Mouse (Mus musculus) neural tube, embryonic 12.5 days (tissue): ENCODE measurements around the gene Rps19bp1. TPM values are rescaled to one million over a fixed set of nuclear protein-coding genes. Genes with fewer than 3 reads are reported as not detected.

ENCODE experiments used
- ATAC-seq: fragments of 200-750 bp; cut with Nextera tagmentation; 2 replicates; pipeline ENCODE4 v1.8.0; 2017; ENCODE audit warnings: low read depth, mild to moderate bottlenecking, moderate TSS enrichment, moderate library complexity; ENCODE audit not compliant: low FRiP score
- H3K27ac ChIP-seq: fragments of 300-500 bp; sonication (generic); 2 replicates; pipeline ENCODE4 v1.5.1; 2016
- H3K27me3 ChIP-seq: fragments of 300-500 bp; sonication (generic); replicated peaks from 2 replicates; pipeline ENCODE4 v1.6.1; 2016; ENCODE audit warnings: mild to moderate bottlenecking
- H3K36me3 ChIP-seq: fragments of 300-500 bp; sonication (generic); 2 replicates; pipeline ENCODE4 v1.6.1; 2016; ENCODE audit warnings: mild to moderate bottlenecking
- H3K4me1 ChIP-seq: fragments of 300-500 bp; sonication (generic); 2 replicates; pipeline ENCODE4 v1.6.1; 2016
- H3K4me2 ChIP-seq: fragments of 300-500 bp; sonication (generic); replicated peaks from 2 replicates; pipeline ENCODE4 v1.6.1; 2016; ENCODE audit warnings: mild to moderate bottlenecking
- H3K4me3 ChIP-seq: fragments of 300-500 bp; sonication (generic); 2 replicates; pipeline ENCODE4 v1.5.1; 2016
- H3K9ac ChIP-seq: fragments of 300-500 bp; sonication (generic); 2 replicates; pipeline ENCODE4 v1.6.1; 2016; ENCODE audit warnings: mild to moderate bottlenecking
- H3K9me3 ChIP-seq: fragments of 300-500 bp; sonication (generic); 2 replicates; pipeline ENCODE4 v1.6.1; 2016; ENCODE audit warnings: mild to moderate bottlenecking
- WGBS: fragments of 180-500 bp; shearing (Covaris S2); methylation state at CpG from one replicate; pipeline ENCODE4 v1.1.7; 2016; 5-methylcytosine and 5-hydroxymethylcytosine counted together
- polyA plus RNA-seq: library from polyadenylated mRNA; unstranded; fragments of >200 nt; fragmentation: Nextera tagmentation; extraction: Ambion mirVana; gene quantifications from 2 replicates; pipeline ENCODE4 v1.2.1, GENCODE M21; 2016

Gene Rps19bp1
- polyA plus RNA-seq, result 63.9 and 65.0 TPM in 2 replicates

DNA sequence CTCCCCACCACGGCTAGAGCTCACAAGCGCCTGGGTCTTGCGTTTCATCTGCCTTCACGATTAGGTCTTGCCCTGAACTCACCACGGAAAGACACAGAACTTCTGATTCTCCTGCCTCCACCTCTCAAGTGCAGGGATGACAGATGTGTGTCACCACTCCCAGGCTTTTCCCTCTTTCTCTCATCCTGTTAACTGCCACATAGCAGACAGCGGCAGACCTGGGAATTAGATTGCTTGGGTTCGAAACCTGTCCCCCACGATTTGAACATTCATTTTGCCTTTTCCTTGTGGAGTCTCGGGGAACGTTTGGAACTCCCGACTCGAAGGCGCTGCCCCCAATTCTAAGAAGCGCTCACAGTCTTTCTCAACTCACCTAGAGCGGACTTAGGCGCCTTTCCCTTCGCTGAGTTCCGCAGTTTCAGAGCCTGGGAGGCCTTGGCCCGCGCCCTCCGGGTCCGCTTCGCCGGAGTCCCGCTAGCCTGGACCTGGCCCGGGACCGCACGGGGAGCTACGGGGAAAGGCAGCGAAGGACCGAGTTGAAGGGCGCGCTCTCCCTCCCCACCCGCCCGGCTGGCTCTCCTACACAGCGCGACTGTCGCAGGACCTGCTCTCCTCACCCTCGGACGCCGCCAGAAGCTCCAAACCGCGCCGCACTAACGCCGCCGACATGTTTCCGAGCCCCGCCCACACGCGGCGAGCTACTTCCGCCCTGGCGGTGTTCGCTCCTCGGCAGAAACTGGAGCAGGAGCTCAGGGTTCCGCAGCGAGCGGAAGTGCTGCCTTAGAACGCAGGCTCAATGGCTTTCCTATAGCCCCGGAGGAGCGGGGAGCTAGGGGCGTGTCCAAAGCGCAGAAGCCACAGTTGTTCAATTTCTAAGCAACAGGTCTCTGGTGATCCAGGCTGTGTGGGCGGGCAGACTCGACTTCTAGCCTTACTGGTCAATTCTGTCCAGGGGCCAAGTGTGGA lies at the start of gene Rps19bp1:
Gene Rps19bp1, minus strand, starts transcription at position 706 of the 966 bp plus-strand sequence.
- WGBS, result 2% methylated on average over 66 of the region's 66 CpGs
- Histone ChIP-seq H3K27me3 (no peaks in the 10 kb centered on the region), H3K4me2 (peak within 1 kb of the TSS; percentile 87), H3K4me1 (peaks cover 14% of the 10 kb centered on the region), H3K9ac (peak within 1 kb of the TSS; percentile 80), H3K9me3 (no peaks in the 10 kb centered on the region), H3K4me3 (peak within 1 kb of the TSS; percentile 85), H3K36me3 (peaks cover 14% of the 10 kb centered on the region), H3K27ac (no peak within 1 kb of the TSS)
- peak; percentile 82 for ATAC-seq

DNA sequence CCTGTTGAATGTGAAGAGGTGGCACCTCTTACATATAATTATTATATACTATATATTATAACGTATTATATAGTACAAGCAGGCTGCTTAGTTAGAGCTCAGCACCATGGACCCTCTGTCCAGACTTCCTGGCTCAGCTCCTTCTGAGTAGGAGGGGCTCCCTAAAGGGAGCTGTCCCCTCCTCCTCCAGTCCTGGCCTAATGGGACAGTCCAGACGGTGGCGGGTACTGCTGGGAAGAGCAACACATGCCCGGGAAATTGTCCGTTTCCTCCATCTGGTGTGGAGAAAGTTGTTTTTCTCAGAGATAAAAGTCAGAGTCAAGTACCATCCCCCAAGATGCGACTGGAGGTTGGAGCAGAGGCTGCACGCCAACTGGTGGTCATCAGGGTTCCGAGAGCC lies 42.0 kb upstream of the Rps19bp1 start:
- WGBS, result 60% methylated on average over 8 of the region's 8 CpGs
- Histone ChIP-seq H3K9me3 (no peaks in the 10 kb centered on the region), H3K4me2 (no peak overlapping the region), H3K4me3 (no peak overlapping the region), H3K36me3 (no peaks in the 10 kb centered on the region), H3K27ac (no peak overlapping the region), H3K27me3 (no peaks in the 10 kb centered on the region), H3K4me1 (no peaks in the 10 kb centered on the region), H3K9ac (no peak overlapping the region)
- no peak for ATAC-seq

DNA sequence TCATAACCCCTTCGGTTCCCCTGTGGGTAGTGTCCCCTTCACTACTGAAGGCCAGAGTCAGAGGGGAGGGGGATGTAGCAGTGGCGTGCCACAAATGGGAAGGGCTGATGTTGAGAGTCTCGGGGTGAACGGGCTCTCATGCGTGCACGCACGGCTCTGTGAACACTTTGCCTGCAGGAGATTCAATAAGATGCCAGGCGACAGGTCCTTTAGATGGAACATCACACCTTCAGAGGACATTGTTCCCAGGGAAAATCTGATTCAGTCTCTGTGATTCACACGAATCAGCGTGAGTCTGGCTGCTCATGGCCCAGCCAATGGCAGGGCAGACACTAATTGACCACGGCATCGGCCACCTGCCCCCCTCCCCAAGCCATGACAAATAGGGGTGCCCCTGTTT lies 40.1 kb upstream of the Rps19bp1 start:
- H3K4me1 ChIP-seq, result no peaks in the 10 kb centered on the region
- no peak for ATAC-seq
- no peak overlapping the region for H3K4me2 ChIP-seq
- H3K9ac ChIP-seq, result no peak overlapping the region
- no peaks in the 10 kb centered on the region for H3K36me3 ChIP-seq
- no peaks in the 10 kb centered on the region for H3K27me3 ChIP-seq
- no peaks in the 10 kb centered on the region for H3K9me3 ChIP-seq
- H3K4me3 ChIP-seq, result no peak overlapping the region
- 73% methylated on average over 12 of the region's 12 CpGs for WGBS
- no peak overlapping the region for H3K27ac ChIP-seq

DNA sequence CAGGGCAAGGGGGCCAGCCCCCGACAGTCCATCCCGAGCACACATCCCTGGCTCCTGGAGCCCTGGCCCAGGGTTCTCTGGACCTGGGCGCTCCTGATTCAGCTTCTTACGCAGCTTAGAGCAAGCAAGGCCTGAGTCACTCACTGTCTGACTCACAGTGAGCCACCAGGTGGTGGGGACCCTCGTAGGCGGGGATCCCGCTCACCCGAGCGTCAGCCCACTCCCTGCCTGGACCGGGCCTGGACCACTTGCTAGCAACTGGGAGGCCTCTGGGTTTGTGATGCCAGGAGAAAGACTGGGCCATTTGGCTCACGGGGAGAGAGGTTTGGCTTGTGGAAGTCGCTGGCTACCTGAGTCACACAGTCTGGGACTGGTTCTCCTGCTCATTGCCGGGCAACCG lies 39.7 kb upstream of the Rps19bp1 start:
- Histone ChIP-seq H3K4me3 (no peak overlapping the region), H3K36me3 (no peaks in the 10 kb centered on the region), H3K27me3 (no peaks in the 10 kb centered on the region), H3K4me2 (no peak overlapping the region), H3K27ac (no peak overlapping the region), H3K9me3 (no peaks in the 10 kb centered on the region), H3K9ac (no peak overlapping the region), H3K4me1 (no peaks in the 10 kb centered on the region)
- 74% methylated on average over 14 of the region's 14 CpGs for WGBS
- ATAC-seq, result no peak

DNA sequence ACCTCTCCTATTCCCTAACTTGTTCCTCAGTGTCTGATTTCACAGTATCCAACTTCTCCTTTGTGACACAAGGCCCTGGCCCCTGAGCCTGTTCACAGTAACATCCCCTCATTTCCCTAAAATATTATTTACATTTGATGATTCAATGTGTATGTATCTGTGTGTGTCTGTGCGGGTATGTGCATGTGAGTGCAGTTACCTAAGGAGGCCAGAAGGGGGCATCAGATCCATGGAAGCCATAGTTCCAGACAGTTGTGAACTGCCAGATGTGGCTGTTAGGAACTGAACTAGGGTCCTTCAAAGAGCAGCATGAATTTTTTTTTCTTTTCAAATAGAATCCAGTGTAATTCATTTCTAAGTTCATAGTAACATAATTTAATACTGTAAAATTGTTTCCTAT lies 33.0 kb upstream of the Rps19bp1 start:
- no peak overlapping the region for H3K4me2 ChIP-seq
- H3K4me3 ChIP-seq, result no peak overlapping the region
- no peak overlapping the region for H3K9ac ChIP-seq
- H3K4me1 ChIP-seq, result no peaks in the 10 kb centered on the region
- no peaks in the 10 kb centered on the region for H3K36me3 ChIP-seq
- no peak for ATAC-seq
- H3K27me3 ChIP-seq, result no peaks in the 10 kb centered on the region
- no peaks in the 10 kb centered on the region for H3K9me3 ChIP-seq
- 92% methylated on average over 1 of the region's 1 CpGs for WGBS
- H3K27ac ChIP-seq, result no peak overlapping the region

DNA sequence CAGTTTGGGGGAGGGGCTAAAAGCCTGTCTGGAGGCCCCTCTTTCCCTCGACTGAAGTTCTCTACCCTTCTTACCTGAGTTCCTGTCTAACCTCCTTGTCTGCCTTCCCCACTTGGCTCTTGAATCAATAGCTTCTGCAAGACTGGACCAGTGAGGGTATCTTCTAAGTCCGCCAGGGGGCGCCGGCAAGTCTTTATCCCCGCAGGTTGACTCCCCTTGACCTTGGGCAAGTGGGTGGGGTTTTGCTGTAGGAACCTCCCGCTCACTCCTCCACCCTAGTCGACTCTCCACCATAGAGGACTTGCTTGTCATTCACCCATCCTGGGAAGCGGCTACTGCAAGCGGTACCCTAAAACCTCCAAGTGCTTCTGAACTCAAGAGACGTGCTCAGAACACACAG lies 25.3 kb upstream of the Rps19bp1 start:
- H3K9me3 ChIP-seq, result no peaks in the 10 kb centered on the region
- H3K36me3 ChIP-seq, result no peaks in the 10 kb centered on the region
- H3K27ac ChIP-seq, result no peak overlapping the region
- no peak overlapping the region for H3K4me3 ChIP-seq
- no peak overlapping the region for H3K9ac ChIP-seq
- 8% methylated on average over 10 of the region's 10 CpGs for WGBS
- no peak overlapping the region for H3K4me2 ChIP-seq
- ATAC-seq, result no peak
- peaks cover 64% of the 10 kb centered on the region for H3K27me3 ChIP-seq
- H3K4me1 ChIP-seq, result peaks cover 8% of the 10 kb centered on the region; the same call in 1 of the 2 replicates

DNA sequence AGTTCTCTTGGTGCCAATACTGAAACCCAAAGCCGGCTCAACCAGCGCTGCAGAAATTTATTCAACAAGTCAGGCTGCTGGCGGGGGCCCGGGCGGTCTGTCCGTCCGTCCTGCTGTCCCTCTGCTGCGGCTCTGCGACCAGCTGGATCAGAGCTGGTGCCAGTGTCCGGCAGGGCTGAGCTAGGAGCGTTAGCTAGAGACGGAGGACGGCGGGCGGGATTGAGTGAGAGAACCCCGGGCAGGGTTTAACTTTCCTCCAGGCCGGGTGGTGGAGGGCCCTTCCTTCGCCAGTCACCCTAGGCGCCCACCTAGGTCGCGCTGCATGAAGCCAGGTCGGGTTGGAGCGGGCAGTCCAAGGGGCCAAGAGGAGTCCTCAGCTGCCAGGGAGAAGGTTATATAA lies 23.9 kb upstream of the Rps19bp1 start:
- Histone ChIP-seq H3K27ac (no peak overlapping the region), H3K9ac (peak overlapping the region; percentile 60), H3K4me2 (peak overlapping the region; percentile 86), H3K27me3 (peaks cover 71% of the 10 kb centered on the region), H3K4me1 (peaks cover 8% of the 10 kb centered on the region; the same call in 1 of the 2 replicates), H3K4me3 (peak overlapping the region; percentile 52), H3K36me3 (no peaks in the 10 kb centered on the region), H3K9me3 (no peaks in the 10 kb centered on the region)
- ATAC-seq, result no peak
- 2% methylated on average over 23 of the region's 23 CpGs for WGBS

DNA sequence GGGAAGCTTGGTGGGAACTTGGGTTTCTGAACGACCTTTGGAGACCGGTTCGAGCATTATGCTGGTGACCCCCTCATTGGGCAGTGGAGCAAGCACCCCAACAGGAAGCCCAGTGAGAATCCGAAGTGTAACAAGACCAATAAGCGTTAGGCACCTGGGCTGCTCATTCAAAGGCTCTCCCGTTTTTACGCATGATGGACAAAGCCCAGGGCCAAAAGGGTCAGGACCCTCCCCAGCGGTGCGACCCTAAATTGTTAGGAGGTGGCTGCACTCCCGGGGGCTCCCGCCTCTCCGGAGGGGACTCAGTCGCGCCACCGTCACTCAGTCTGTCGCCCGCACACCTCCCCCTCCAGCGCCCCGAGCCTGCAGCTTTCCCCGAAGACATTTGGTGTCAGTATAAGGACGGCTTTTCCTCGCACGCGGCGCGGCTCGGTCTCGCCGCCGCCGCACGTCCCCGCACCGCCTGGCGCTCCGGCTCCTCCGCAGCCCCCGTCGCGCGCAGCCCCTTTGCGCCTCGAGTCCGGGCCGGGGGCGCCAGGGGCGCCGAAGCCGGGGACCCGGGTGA lies 22.8 kb upstream of the Rps19bp1 start, which contains the start of gene Cacna1i:
Gene Cacna1i, plus strand, starts transcription at position 388 of the 565 bp plus-strand sequence.
- Histone ChIP-seq H3K27ac (no peak within 1 kb of the TSS), H3K4me2 (peak within 1 kb of the TSS; percentile 86), H3K9me3 (no peaks in the 10 kb centered on the region), H3K9ac (peak within 1 kb of the TSS; percentile 60), H3K4me1 (peaks cover 8% of the 10 kb centered on the region; the same call in 1 of the 2 replicates), H3K4me3 (peak within 1 kb of the TSS; percentile 52), H3K27me3 (peaks cover 74% of the 10 kb centered on the region), H3K36me3 (no peaks in the 10 kb centered on the region)
- no peak for ATAC-seq
- WGBS, result under 1% methylated on average over 50 of the region's 50 CpGs

DNA sequence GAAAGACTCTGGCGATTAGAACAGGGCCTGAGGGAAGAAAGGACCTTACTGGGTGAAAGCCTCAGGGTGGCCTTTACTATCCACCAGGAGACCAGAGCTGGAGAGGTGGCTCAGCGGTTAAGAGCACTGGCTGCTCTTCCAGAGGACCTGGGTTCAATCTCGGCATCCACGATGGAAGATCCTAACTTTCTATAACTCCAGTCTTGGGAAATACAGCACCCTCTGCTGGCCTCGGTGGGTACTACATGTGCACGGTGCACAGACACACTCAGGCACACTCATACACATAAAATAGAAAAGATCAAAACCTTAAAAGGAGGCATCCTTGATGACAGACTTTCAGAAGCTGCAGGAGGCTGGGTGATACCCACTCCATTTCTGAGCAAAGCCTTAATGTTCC lies 16.5 kb upstream of the Rps19bp1 start:
- H3K4me2 ChIP-seq, result no peak overlapping the region
- no peak overlapping the region for H3K27ac ChIP-seq
- no peak overlapping the region for H3K9ac ChIP-seq
- peaks cover 25% of the 10 kb centered on the region for H3K27me3 ChIP-seq
- H3K4me3 ChIP-seq, result no peak overlapping the region
- H3K9me3 ChIP-seq, result no peaks in the 10 kb centered on the region
- H3K4me1 ChIP-seq, result peaks cover 5% of the 10 kb centered on the region; the same call in 1 of the 2 replicates
- ATAC-seq, result no peak
- 24% methylated on average over 6 of the region's 6 CpGs for WGBS
- no peaks in the 10 kb centered on the region for H3K36me3 ChIP-seq

DNA sequence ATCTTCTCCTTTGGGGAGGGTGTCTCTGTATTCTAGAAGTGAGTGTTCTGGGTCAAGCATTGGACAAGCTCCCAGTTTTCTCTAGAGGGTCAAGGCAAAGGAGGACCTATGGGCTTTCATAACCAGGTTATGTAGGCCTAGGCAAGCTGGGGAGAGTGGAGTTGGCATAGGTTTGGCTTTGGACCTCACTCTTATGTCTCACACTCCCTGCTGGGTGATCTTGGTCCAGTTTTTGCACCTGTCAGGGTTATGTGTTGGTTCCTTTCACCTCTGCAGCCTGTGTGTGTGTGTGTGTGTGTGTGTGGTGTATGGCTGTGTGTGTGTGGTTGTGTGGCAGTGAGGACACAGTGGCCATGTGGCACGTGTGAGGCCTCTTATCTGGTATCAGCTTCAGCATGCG lies 14.9 kb upstream of the Rps19bp1 start:
- H3K9me3 ChIP-seq, result no peaks in the 10 kb centered on the region
- peaks cover 5% of the 10 kb centered on the region; the same call in 1 of the 2 replicates for H3K4me1 ChIP-seq
- H3K4me3 ChIP-seq, result no peak overlapping the region
- H3K4me2 ChIP-seq, result no peak overlapping the region
- H3K27ac ChIP-seq, result no peak overlapping the region
- H3K36me3 ChIP-seq, result no peaks in the 10 kb centered on the region
- no peak for ATAC-seq
- no peak overlapping the region for H3K9ac ChIP-seq
- WGBS, result 83% methylated on average over 2 of the region's 2 CpGs
- H3K27me3 ChIP-seq, result peaks cover 9% of the 10 kb centered on the region

DNA sequence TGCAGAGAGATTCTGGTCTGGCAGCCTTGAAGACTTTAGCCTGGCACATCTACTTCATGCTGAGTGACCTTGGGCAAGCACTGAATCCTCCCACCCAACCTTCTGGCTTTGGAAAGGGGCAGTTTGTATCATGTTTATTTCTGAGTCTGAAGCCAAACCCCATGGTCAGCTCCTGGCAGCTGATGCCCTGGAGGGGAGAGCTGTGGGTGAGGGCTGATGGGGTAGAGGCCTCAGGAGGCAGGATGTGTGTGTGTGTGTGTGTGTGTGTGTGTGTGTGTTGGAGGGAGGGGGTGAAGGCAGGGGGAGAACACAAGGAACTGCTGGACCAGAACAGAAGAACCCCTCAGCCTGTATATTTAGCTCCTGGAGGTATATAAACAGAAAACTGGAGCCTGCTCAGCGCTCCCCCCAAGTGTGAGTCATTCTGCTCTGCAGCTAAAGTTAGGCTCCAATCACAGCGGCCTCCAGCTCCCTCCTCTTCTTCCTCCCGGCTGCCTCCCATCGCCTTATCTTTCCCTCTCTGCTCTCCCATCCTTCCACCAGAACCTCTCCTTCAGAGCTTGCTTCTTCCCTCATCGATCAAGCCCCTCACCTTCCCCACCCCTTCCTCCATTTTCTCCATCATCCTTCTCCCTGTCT lies 14.1 kb upstream of the Rps19bp1 start:
- no peaks in the 10 kb centered on the region for H3K36me3 ChIP-seq
- H3K9ac ChIP-seq, result no peak overlapping the region
- 73% methylated on average over 5 of the region's 5 CpGs for WGBS
- peaks cover 11% of the 10 kb centered on the region for H3K27me3 ChIP-seq
- H3K4me1 ChIP-seq, result peaks cover 5% of the 10 kb centered on the region; the same call in 1 of the 2 replicates
- no peak overlapping the region for H3K4me2 ChIP-seq
- no peak for ATAC-seq
- H3K4me3 ChIP-seq, result no peak overlapping the region
- no peak overlapping the region for H3K27ac ChIP-seq
- H3K9me3 ChIP-seq, result no peaks in the 10 kb centered on the region

DNA sequence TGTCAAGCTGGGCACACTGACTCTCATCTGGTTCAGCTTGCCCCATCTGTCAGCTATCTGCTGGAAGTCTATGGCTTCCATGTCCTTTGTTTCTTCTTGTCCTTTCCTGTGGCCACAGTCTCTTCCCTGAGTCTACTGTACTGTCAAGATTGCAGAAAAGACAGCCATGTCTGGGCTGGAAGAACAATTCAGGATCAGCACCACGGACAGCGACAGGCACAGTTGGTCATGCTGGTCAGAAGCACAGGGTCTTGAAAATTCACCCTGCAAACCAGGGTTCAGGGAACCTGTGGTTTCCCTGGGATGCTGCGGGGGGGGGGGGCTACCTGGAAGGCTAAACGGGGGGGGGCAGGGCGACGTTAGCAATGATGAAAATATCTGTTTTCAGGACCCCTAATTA lies 13.5 kb upstream of the Rps19bp1 start:
- H3K4me2 ChIP-seq, result no peak overlapping the region
- H3K9ac ChIP-seq, result no peak overlapping the region
- H3K27me3 ChIP-seq, result peaks cover 11% of the 10 kb centered on the region
- H3K27ac ChIP-seq, result no peak overlapping the region
- no peak overlapping the region for H3K4me3 ChIP-seq
- no peaks in the 10 kb centered on the region for H3K9me3 ChIP-seq
- H3K36me3 ChIP-seq, result no peaks in the 10 kb centered on the region
- 2% methylated on average over 6 of the region's 6 CpGs for WGBS
- ATAC-seq, result no peak
- peaks cover 5% of the 10 kb centered on the region; the same call in 1 of the 2 replicates for H3K4me1 ChIP-seq
